Mouse (Mus musculus): ENCODE measurements around the gene H2-Ob.

GRCm38 (mm10) chr17:34239601-34240041 lies 918 bp downstream of the H2-Ob start:
- TF ChIP-seq CTCF (IDR thresholded peaks at IDR 0.05; ENCODE audit: low read depth, low read length) (no peak), POLR2A (IDR thresholded peaks at IDR 0.05; ENCODE audit: insufficient read depth, low read length) (no peak), EP300 (IDR thresholded peaks at IDR 0.05; ENCODE audit: insufficient read depth, low read depth, low read length) (no peak)
